Mouse (Mus musculus) liver (tissue): ENCODE results near the gene Ap3b2.
"Not testable (repeated sequence)": the region's sequence is repeated elsewhere in the genome, so short reads cannot be mapped to it uniquely, and the experiment has no call there.

ENCODE experiments used
- DNase-seq: peaks from one replicate; pipeline ENCODE4 v3.0.0-alpha.2; 2020; ENCODE audit warnings: mixed read lengths

The Ap3b2 gene

DNA sequence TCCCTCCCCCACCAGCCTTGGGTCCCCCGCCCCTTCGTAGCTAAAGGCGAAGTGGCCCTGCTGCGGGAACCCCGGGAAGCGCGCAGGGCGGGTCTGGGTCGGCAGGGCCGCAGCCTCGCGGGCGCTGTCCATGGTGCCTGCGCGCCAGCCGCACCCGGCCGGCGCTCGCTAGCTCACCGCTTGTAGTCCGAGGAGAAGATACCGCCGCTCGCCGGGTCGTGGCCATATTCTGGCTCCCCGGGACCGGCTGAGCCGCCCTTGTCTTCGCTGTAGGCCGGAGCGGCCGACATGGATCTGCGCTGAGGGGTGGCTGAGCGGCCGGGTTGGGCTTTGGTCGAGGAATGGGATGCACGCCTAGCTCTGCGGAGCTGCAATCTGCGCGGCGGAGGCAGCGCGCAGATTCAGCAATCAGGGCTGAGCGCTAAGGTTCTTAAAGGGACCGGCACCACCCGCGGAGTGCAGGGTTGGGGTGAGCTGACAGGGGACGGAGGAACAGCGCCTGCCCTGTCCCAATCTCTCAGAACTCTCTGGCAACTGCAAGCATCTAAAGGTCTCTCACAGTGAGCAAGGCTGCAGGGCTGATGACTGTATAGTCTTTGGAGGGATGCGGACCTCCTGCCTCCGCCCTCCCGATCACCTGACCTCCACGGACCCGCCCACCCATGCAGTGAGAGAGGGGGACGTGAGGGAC is at the start of gene Ap3b2:
Ap3b2 (minus strand) TSS at position 595 of the 691 bp plus-strand sequence.
- DNase-seq: peak; percentile 53

DNA sequence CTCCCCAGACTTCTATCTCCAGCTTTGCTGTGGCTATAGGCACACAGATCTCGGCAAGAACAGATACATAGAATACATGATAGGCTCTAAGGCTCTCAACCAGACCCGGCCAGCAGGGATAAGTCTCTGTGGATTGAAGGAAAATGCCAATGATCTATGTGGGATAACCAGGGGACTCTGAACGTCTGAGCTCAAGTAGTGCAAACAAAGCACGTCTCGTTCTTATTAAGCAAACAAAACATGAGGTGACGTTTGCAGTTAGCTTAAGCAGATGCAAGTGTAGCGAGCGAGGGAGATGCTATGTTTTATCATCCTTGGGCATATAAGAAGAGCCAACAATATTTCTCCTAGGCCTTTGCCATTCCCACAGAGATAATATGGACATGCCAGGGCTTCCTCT is 49.2 kb upstream of the Ap3b2 start:
- no peak for DNase-seq

DNA sequence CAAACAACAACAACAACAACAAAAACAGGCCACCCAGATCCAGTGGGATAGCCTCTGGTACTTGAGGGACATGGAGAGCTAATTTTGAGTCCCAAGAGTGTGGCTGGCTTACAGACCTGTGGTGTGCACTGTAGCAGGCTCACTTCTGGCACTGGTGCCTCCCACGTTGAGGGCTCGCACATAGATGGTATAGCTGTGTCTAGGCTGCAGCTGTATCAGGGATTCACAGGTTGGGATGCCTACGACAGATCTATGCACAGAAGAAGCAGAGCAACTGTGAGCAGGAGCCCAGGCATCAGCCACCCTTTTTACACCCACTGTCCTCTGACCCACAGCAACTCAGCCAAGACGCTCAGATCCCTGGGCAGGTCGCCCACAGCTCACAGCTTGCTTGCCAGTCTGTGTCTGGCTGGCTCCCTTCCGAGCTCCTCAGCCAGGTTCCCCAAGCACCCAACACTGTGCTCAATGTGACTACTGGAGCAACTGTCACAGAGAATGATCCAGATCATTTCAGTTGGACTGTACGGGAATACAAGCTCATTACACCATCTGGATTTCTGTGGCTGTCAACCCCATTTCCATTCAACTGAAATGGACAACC is 48.3 kb upstream of the Ap3b2 start:
- no peak for DNase-seq

DNA sequence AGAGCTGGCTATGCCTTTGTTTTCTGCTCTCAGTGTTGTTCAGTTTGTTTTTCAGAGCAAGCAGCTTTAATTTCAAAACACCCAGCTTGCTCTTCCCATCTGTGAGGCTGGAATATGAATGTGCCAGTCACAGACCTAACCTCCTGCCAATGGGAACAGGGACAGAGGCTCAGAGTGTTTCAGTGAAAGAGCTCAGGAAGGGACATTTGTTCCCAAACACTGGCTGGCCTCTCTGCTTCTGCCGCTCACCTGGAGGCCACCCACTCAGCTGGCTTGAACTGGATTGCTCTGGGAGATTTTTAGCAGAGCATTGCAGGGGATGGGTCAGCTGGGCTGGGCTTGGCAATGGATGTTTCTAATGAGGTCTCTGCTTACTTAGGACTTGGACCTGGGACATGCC is 47.3 kb upstream of the Ap3b2 start:
- no peak for DNase-seq

DNA sequence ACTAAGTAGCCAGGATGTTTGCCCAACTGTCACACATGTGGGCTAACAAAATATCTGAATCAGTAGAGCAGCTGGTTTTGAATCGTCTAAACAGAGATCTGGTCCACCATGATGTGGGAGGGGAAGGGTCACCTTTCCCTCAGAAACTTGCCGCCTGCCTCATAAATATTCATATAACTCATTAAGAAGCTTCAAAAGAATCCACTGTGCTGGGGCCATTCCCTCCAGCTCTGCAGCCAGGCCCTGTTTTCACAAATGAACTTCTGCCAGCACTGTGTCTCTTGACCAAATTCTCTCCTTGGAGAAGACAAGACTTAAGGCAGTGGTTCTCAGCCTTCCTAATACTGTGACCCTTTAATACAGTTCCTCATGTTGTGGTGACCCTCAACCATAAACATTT is 45.8 kb upstream of the Ap3b2 start:
- DNase-seq: no peak

DNA sequence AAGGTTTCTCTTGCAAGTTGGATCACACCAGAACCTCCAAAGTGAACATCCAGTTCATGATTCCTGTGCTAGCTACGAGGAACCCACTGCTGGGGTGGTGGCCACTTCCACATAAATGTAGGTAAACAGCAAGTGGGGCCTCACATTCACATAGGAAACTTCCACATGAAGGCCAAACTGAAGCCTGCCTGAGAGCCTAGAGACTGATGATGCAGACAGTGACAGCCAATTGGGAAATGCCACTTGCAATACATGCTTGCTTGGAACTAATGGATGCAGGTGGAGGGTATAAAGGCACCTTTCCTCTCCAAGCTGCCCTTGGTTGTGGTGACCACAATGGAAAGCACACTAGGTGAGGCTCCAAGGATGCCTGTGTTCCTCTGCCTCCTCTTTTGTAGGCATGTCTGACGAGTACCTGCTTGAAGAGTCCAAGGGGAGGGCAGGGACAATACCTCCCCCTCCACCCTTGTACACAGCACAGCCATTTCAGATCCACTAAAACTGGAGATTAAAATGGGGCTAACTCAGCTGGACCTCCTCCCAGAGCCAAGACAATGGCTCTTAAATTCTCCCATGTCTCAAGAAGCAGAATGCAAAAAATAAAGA is 44.4 kb upstream of the Ap3b2 start:
- DNase-seq: no peak

DNA sequence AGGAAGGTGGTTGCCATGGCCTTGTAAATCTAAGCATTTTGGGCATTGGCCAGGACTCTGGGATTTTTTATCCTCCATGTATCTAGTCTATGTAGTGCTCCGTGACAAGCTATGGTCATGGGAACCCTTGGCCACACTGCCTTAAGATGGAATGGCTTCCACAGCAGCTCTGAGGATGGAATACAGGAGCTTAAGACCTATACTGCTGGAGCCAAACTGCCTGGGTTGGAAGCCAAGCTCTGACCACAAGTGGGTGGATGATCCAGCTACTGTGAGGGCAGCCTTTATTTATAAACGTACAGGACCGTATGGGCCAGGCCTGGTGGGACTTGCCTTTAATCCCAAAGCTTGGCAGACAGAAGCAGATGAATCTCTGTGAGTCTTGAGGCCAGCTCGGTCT is 42.8 kb upstream of the Ap3b2 start:
- no peak for DNase-seq

DNA sequence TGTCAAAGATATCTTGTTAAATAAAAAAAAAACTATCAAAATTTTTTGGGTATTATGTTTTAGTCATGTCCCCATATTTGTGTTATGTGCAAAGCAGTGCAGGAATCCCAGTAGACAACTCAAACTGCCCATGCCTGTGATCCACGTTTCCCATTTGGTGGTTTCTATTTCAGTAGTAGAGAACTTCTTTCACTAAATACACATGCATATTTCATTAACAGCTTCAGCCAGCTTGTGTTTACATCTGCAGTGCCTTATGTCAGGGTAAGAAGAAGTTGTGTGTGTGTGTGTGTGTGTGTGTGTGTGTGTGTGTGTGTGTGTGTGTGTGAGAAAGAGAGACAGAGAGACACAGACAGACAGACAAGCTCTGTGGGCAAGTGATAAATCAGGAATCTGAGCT is 37.7 kb upstream of the Ap3b2 start:
- DNase-seq: no peak

DNA sequence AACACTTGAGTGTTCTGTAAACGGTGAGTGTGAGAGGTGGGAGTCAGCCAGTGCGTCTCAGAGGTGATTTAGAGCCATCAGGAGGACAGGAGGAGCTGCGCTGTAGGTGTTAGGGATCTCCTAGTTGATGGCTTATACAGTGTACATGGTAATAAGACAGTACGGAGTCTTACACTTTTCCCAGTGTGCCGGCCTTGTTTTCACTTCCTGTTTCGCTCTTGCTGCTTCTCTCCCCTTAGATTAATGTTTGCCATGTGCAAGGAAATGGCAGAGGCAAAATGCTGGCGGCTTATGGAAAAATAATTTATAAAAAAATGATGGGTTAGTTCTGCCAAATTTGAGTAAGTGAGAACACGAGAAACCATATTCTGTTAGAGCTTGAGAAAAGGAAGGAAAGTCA is 35.2 kb upstream of the Ap3b2 start:
- no peak for DNase-seq

DNA sequence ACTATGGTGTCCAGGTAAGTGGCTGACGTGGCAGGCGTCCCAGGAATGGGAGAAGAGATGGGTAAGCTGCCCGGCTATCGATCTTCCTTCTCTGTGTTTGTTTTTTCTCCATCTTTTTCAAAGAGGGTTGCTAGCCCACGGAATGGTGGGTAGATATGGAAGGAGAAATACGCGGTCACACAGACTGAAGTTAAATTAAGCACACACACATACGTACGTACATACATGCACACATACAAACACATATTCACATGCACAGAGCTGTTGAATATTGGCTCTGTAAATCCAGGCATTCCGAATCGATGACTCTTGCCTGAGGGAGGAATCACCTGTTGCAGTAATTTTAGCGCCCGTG is 29.9 kb upstream of the Ap3b2 start:
- no peak for DNase-seq

DNA sequence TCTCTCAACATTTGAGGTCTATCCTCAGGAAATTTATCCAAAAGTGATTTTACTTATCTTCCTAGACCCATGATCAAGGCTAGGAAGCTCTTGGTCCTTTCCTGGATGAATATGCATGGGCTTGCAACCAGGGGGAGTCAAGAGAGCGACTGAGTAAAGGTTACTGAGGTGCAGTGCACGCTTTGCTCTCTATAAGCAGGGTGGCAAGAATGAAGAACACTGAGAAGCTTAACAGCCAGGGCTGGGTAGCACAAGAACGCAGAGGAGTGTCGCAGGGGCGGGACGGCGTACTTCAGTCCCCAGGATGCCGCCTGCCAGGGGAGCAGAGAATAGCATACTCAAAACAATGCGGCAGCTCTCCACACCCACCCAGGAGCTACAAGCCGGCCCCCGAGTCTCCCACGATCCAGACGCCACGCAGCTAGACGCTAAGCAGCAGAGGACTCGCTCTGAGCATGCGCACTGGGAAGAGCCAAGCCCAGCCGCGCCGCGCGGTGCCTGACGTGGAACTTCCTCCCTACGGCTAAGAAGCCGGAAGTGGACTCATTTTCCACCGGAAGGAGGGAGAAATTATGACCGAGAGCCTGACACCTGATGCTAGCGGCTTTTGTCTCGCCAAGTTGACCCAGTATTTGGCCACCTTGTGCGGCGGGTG is 29.4 kb upstream of the Ap3b2 start:
- peak; percentile 95 for DNase-seq

DNA sequence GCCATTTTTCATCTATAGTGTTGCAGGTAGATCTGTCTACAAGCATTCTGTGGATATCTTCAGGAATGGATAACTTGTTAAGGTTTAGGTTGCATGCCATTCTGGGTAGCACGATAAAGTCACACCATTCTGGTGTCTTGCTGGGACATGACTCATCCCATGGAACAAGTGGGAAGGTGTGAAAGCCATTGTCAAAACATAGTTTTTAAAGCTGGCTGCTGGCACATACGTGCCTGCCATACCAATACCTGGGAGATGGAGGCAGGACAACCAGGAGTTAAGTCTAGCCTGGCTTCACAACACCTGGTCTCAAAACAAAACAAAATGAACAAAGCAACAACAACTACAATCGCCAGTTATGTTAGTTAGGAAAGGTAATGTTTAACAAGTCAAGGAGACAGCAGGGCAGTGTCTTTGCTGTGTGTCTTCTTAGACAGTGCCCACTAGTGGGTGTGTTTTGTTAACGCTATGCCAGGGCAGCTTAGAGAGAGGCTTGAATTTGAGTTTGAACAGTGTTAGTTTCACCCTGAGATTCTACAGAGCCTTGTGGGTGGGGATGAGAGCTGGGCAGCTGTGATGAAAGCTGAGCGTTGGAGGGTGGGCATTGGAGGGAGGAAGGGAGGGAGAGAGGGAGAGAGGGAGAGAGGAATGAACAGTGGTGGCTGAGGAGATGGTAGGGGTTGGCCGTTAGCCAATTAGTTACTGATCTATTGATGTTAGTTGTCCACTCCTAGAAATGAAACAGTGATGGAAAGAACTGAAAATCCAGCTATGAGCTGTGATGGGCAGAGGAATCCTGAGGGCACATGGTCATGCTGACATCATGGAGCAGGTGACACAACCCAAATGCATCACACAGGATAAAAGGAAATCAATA is 22.7 kb upstream of the Ap3b2 start:
- DNase-seq: no peak

DNA sequence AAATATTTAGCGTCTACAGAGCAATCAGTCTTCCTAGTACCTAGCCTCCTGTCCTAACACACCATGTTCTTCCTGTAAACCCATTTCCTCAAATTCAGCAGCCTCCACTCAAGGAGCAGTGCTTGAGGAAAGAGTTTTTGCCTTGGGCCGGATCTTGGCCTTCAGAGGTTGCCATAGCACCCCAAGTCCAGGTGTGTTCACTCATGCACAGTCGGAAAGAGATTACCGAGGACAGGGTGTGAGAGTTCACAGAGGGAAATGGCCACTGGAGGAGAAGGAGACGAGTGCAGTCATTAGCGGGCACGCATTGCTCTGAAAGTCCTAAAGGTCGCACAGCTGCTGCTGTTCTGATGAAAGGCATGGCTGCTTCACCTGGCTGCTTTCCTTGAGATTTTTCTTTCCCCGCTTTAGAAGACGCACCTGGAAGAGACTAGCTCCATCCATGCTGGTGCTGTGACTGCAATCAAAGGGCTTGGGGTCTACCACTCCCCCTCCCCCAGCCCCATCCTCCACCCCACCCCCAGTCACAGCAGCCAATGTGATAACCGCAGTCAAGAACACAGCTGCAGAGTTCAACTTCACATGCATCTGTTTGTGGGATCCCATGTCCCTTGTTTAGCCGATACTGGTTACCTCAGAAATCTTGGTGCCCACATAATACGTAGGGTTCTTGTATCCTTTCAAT is 21.3 kb upstream of the Ap3b2 start:
- DNase-seq: no peak

DNA sequence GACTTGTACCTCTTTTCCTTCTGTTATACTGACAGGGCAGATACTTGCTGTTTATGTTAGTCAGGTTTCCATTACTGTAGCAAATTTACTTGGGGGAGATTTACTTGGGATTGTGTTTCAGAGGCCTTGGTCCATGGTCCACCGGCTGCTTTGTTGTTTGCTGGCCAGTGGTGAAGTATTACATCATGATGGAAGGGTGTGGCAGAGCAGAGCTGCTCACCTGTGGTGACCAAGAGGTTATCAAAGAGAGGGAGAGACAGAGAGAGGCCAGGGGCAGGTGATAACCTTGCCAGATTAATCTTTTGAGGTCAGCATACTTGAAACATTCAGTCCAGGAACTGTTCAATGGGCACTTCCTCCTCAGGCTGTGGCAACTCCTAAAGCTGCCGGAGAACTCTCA is 7.3 kb upstream of the Ap3b2 start:
- peak; percentile 21 for DNase-seq

DNA sequence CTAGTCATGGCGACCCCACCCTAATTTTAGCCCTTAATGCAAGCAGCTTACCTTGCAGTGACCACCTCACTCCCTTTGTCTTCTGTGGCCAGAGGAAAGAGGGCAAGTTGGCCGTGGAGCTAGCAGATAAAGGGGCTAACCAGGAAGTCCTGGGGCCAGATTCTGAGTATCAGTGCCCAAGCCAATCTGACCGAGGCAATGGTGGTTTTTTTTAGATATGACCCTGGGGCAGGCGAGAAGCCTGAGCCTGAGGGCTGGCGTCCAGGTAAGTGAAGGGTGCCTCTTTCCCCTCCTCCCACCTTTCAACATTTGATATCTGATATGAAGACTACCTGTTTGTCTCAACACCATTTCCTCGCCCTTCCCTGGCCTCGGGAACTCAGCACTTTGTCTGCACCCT is 4.5 kb upstream of the Ap3b2 start, which contains the start of gene BC048679:
BC048679 (minus strand) TSS at position 101 of the 400 bp plus-strand sequence.
- DNase-seq: no peak

DNA sequence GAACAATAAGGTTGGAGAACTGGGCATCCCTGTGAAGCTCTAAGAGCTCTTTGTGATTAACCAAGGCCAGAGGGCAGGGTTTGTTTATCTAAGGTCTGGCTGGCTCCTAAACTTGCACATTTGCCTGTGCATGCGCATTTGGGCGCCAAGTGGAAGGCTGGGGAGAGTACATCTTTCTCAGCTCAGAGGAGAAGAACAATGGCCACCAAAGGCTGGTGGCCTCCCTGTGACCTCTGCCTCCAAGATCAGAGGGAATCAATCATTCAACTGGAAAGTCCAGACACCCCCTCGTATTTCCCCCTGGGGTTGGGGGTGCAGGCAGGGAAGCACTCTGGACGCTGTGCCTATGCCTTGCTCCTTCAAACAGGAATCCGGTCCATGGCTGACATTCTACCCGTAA is 3.4 kb upstream of the Ap3b2 start:
- no peak for DNase-seq

DNA sequence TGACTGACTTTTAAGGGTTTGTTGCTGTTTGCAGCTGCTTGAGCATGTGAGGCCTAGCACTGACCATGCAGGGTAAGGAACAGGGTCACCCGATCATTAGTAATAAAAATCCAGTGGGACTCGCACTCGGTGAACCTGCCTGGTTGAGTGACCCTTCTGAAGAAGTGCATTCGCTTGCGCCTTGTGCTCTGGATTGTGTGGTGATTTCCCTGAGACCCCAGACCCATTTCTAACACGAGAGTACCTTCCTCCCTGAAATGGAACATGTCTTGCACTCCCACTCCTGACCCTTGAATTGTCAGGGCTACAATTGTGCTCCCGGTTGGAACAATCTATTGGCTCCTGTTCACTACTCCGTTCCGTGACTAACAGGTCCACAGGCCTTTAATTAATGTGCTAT is 1.1 kb downstream of the Ap3b2 start:
- no peak for DNase-seq

DNA sequence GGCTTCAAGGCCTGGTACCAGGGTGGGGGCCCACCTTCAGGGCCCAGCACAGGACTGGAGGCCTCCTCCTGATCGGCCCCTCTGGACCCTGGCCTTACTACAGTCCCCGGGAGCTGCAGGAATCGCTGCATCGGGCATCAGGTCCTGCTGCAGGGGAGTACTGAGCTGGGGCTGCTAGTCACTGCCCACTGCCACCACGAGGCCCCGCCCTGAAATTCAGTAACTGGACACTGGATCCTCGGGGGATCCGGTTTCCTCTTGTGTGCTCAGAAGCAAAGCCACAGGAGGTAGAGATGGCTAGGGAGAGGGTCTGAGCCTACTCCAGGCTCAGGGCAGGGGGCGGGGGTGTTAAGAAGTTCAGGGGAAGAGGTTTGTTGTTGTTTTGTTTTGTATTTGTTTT is 4.1 kb downstream of the Ap3b2 start:
- DNase-seq: no peak

DNA sequence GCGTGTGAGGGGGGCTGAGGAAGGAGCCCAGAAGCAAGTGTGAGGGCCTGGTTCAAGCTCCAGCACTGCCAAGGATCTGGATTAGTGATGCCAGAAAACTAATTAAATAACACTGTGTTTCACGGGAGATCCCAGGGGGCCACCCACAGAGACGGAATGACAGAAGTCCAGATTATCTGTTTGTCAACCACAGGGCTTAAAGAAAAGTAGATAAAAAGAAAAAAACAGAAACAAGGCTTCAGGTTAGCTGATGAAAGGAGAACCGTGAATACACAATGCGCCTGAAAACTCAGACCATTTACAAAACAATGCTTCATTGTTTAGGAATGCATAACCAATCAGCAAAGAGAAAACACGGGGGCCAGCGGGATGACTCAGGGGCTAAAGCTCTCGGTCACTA is 12.9 kb downstream of the Ap3b2 start:
- DNase-seq: no peak

DNA sequence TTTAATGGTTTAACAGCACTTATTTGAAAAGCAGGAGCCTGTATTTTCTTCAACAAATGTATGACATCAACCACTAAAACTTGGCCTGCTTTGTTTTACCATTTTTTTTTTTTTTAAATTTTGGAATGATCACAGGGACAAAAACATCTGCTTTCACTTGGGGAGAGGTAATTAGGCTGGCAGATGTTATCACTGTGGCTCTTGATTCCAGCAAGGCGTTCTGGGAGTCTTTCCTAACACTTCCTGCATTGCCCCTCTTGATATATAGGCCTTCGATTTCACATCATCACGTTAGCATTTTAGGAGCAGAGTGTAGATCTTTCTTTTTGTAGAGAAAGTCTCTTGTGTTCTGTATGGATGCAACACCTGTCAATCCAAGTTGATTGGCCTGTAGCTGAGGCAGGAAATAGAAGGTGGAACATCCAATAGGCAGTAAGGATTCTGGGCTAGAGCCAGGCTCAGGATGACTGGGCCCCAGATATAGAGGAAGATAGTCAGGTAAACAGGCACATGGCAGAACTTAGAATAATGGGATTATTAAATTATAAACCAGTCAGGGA is 14.1 kb downstream of the Ap3b2 start:
- DNase-seq: no peak

DNA sequence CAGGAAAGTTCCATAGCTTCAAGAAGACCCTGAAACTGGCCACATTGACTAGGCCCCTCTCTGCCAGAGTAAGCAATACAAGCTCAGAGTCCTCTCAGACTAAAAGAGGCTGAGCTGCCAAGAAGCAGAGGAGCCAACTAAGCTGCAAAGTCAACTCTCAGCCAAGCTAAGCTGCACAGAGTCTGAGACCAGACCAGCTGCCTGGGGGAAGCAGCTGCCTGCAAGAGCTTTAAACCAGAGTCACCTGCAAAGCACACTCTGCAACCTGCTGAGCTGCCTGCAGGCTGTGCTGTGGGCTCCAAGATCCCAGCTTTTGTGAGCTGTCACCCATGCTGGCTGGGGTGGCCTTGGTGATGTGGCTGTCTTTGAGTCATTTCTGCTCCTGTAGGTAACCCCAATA is 15.5 kb downstream of the Ap3b2 start:
- not testable (repeated sequence) for DNase-seq

DNA sequence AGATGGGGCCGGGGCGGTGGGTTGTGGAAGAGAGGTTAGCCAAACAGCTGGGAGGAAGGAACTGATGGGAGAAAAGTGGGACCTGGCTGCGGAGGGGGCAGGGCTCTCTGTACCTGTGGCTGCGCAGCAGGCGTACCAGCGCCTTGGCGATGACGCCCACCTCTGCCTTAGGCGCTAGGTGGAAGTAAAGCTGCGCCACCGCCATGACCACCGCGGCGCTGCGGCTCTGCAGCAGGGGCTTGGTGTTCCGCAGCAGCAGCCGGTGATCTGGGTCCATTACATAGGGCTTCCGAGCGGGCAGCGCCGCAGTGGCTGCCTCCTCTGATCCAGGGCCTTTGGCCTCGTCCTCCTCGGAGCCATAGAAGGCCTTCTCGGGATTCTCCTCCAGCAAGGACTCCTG is 16.9 kb downstream of the Ap3b2 start:
- no peak for DNase-seq
